Mouse (Mus musculus) heart, adult 2 months (tissue): ENCODE results near the gene Tex46.

ENCODE experiments used
- CTCF ChIP-seq: fragments of 200-600 bp; IDR thresholded peaks from 2 replicates; pipeline ENCODE4 v1.8.1; 2022; ENCODE audit warnings: antibody characterized with exemption, mild to moderate bottlenecking, moderate library complexity
- EP300 ChIP-seq: fragments of 200-500 bp; IDR thresholded peaks from 2 replicates; pipeline ENCODE4 v1.6.1; 2011; ENCODE audit warnings: low read depth, low read length, control low read depth; ENCODE audit not compliant: insufficient read depth
- POLR2A ChIP-seq: fragments of 200-500 bp; IDR thresholded peaks from 2 replicates; pipeline ENCODE4 v1.6.1; 2011; ENCODE audit warnings: mild to moderate bottlenecking, low read depth, low read length, control low read depth; ENCODE audit not compliant: insufficient read depth

- no peak for TF ChIP-seq EP300
- no peak for TF ChIP-seq CTCF
- TF ChIP-seq POLR2A, result no peak
Observed at GRCm38 (mm10) chr4:136569998-136570397, 40.2 kb upstream of the Tex46 start.
